Mouse (Mus musculus) erythroblast, embryonic 14.5 days (primary cell): ENCODE measurements around the gene Numb.

Experiments
- GATA1 ChIP-seq: IDR thresholded peaks from 2 replicates; pipeline ENCODE4 v1.6.1; 2012; ENCODE audit warnings: low read length, inconsistent platforms, mixed read lengths
- TAL1 ChIP-seq: IDR thresholded peaks from 3 replicates; pipeline ENCODE4 v1.6.1; 2012; ENCODE audit warnings: low read length, inconsistent platforms, mixed read lengths

- TF ChIP-seq TAL1 (no peak), GATA1 (no peak)
Observed at GRCm38 (mm10) chr12:83914202-83914740, 7.5 kb downstream of the Numb start.
